Mouse (Mus musculus): ENCODE measurements around the gene Fbxo21.

Fbxo21 gene

GRCm38 (mm10) chr5:117976657-117977500 is at the start of gene Fbxo21:
TSS of gene Fbxo21 (plus strand) at chr5:117976730.
- peak; percentile 96 for DNase-seq (ENCODE audit: low spot score in 2 of 2)

- no peak for DNase-seq (ENCODE audit: low spot score in 2 of 2)
Measured at GRCm38 (mm10) chr5:117928553-117928952, 48.0 kb upstream of the Fbxo21 start.

GRCm38 (mm10) chr5:117932222-117932621 is 44.3 kb upstream of the Fbxo21 start:
- DNase-seq (ENCODE audit: low spot score in 2 of 2), result no peak

- DNase-seq (ENCODE audit: low spot score in 2 of 2), result peak; percentile 93 to 94
Measured at GRCm38 (mm10) chr5:117932862-117933261, 43.7 kb upstream of the Fbxo21 start.

GRCm38 (mm10) chr5:117936346-117936745 is 40.2 kb upstream of the Fbxo21 start:
- DNase-seq (ENCODE audit: low spot score in 2 of 2), result no peak

GRCm38 (mm10) chr5:117937186-117937585 is 39.3 kb upstream of the Fbxo21 start:
- DNase-seq (ENCODE audit: low spot score in 2 of 2), result no peak

GRCm38 (mm10) chr5:117938182-117938581 is 38.3 kb upstream of the Fbxo21 start:
- peak in 1 of 2 experiments; percentile 21 for DNase-seq (ENCODE audit: low spot score in 2 of 2)

- peak; percentile 49 to 56 for DNase-seq (ENCODE audit: low spot score in 2 of 2)
Measured at GRCm38 (mm10) chr5:117939402-117939801, 37.1 kb upstream of the Fbxo21 start.

GRCm38 (mm10) chr5:117941552-117941951 is 35.0 kb upstream of the Fbxo21 start:
- no peak for DNase-seq (ENCODE audit: low spot score in 2 of 2)

- peak; percentile 72 to 78 for DNase-seq (ENCODE audit: low spot score in 2 of 2)
Measured at GRCm38 (mm10) chr5:117946605-117947004, 29.9 kb upstream of the Fbxo21 start.

GRCm38 (mm10) chr5:117949393-117949792 is 27.1 kb upstream of the Fbxo21 start:
- DNase-seq (ENCODE audit: low spot score in 2 of 2), result no peak

GRCm38 (mm10) chr5:117953893-117954292 is 22.6 kb upstream of the Fbxo21 start:
- no peak for DNase-seq (ENCODE audit: low spot score in 2 of 2)

- DNase-seq (ENCODE audit: low spot score in 2 of 2), result no peak
Measured at GRCm38 (mm10) chr5:117954429-117954828, 22.1 kb upstream of the Fbxo21 start.

- DNase-seq (ENCODE audit: low spot score in 2 of 2), result peak in 1 of 2 experiments; percentile 28
Measured at GRCm38 (mm10) chr5:117955675-117956420, 20.7 kb upstream of the Fbxo21 start.

- DNase-seq (ENCODE audit: low spot score in 2 of 2), result no peak
Measured at GRCm38 (mm10) chr5:117964750-117965149, 11.8 kb upstream of the Fbxo21 start.

- DNase-seq (ENCODE audit: low spot score in 2 of 2), result no peak
Measured at GRCm38 (mm10) chr5:117966956-117967355, 9.6 kb upstream of the Fbxo21 start.

- no peak for DNase-seq (ENCODE audit: low spot score in 2 of 2)
Measured at GRCm38 (mm10) chr5:117967659-117968069, 8.9 kb upstream of the Fbxo21 start.

- no peak for DNase-seq (ENCODE audit: low spot score in 2 of 2)
Measured at GRCm38 (mm10) chr5:117969681-117970427, 6.7 kb upstream of the Fbxo21 start.

- no peak for DNase-seq (ENCODE audit: low spot score in 2 of 2)
Measured at GRCm38 (mm10) chr5:117976263-117976656, 270 bp upstream of the Fbxo21 start.

GRCm38 (mm10) chr5:117977501-117978158 is 1.1 kb downstream of the Fbxo21 start:
- DNase-seq (ENCODE audit: low spot score in 2 of 2), result peak in 1 of 2 experiments; percentile 50

- no peak for DNase-seq (ENCODE audit: low spot score in 2 of 2)
Measured at GRCm38 (mm10) chr5:117978159-117978697, 1.7 kb downstream of the Fbxo21 start.

All from right cerebral cortex, adult 2 months (tissue).